Mouse (Mus musculus): ENCODE measurements around the gene Prrx2.

Gene Prrx2

DNA sequence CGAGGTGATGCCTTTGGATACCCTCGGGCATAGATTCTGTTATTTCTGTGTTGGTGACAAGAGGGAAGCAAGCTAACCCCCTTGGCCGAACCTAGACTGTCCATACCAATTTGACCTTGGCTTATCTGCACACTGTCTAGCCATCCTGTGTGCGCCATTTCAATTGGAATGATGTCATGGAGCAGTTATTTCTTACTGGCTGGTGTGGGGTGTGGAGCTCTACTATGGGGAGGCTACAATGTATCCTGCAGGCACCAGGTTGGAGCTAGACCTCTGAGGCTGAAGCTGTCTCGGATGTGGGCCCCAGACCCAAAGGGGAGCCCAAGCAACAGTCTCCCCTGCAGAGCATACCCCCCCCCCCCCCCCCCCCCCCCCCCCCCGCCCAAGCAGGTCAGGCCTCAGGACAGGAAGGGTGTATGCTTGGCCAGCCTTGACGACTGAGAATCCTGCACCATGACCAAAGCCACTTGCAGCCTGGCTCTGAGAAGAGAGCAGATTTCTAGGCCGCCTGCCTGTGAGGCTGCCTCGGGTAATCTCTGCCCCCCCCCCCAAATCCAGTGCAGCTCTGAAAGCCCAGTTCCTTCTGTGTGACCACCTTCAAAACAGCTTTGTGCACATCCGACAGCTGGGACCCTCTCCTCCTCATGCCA lies at the start of gene Prrx2:
Prrx2 (plus strand) TSS at position 600 of the 650 bp plus-strand sequence.
- DNase-seq (ENCODE audit: low spot score in 2 of 2) = no peak

DNA sequence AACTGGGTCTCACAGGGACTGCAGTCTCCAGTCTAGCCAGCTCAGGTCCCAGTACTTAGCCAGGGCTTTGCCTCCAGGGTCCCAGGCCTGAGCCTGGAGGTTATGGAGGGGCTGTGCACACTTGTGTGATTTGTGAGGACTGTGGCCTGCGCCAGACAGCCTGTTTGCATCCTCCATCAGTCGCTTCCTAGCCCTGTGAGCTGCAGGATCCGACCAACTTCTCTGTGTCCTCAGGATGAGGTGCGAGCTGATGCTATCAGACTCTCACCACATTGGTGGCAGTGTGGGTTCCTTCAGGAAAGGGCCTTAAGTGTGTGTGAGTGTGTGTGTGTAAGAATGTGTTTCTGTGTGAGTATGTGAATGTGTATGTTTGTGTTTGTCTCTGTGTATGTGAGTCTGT lies 47.3 kb upstream of the Prrx2 start:
- no peak for DNase-seq (ENCODE audit: low spot score in 2 of 2)

DNA sequence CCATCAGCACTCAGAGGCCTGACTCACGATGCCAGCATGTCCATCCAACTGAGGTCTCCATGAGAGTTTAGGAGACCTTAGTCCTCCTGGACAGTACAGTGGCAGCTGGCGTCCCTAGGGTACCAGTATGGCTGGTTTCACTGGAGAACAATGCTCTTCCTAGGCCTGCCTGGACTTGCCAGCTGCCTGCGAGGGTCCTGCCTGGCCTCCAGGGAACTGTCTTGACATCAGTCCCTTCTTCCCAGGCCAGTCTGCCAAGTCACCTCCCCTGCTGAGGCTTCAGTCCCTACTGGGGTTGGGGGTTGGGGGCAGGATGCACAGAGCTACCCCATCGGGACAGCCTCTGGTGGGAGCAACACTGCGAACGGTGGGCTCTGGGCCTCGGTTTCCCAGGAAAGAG lies 42.7 kb upstream of the Prrx2 start:
- DNase-seq (ENCODE audit: low spot score in 2 of 2) = no peak

- peak; percentile 98 to 99 for DNase-seq (ENCODE audit: low spot score in 2 of 2)
Measured at GRCm38 (mm10) chr2:30794179-30795108, 40.3 kb upstream of the Prrx2 start.

- DNase-seq (ENCODE audit: low spot score in 2 of 2) = no peak
Measured at GRCm38 (mm10) chr2:30795271-30795888, 39.4 kb upstream of the Prrx2 start.

- DNase-seq (ENCODE audit: low spot score in 2 of 2) = no peak
Measured at GRCm38 (mm10) chr2:30795889-30796275, 38.9 kb upstream of the Prrx2 start.

DNA sequence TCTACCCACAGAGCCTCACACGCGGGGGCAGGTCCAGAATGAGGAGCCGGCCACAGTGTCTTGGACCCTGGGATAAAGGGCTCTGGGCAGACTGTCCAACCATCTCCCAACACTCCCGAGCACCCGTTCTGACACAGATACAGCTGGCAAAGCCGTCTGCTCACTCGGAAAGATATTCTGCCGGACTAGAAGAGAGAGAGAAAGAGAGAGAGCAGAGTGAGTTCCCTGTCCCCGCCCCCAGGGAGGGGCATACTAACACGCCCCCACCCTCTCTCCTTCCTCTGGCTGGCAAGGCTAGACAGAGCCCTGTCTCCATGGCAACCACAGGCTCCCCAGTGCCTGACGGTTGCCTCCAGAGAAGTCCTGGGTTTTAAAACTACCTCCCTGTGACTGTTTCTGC lies 38.4 kb upstream of the Prrx2 start:
- DNase-seq (ENCODE audit: low spot score in 2 of 2) = peak; percentile 49 to 66

GRCm38 (mm10) chr2:30799456-30799855 lies 35.3 kb upstream of the Prrx2 start:
- DNase-seq (ENCODE audit: low spot score in 2 of 2) = no peak

DNA sequence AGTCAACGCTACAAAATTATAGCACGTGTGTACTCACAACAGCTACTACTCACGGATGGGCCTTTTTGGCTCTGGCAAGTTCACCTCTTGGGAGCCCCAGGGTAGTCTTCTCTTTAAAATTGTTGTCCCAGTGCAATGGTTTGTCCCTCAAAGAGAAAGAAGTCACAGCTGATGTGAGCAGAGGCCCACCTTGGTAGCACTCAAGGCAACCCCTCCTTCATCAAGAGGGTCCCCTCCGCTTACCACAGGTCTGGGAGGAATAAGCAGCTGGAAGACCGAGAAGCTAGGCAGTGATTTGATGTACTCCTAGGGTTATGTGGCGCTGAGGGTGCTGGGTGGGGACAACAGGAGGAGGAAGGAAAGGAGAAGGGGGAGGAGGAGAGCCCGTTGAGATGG lies 34.1 kb upstream of the Prrx2 start:
- no peak for DNase-seq (ENCODE audit: low spot score in 2 of 2)

DNA sequence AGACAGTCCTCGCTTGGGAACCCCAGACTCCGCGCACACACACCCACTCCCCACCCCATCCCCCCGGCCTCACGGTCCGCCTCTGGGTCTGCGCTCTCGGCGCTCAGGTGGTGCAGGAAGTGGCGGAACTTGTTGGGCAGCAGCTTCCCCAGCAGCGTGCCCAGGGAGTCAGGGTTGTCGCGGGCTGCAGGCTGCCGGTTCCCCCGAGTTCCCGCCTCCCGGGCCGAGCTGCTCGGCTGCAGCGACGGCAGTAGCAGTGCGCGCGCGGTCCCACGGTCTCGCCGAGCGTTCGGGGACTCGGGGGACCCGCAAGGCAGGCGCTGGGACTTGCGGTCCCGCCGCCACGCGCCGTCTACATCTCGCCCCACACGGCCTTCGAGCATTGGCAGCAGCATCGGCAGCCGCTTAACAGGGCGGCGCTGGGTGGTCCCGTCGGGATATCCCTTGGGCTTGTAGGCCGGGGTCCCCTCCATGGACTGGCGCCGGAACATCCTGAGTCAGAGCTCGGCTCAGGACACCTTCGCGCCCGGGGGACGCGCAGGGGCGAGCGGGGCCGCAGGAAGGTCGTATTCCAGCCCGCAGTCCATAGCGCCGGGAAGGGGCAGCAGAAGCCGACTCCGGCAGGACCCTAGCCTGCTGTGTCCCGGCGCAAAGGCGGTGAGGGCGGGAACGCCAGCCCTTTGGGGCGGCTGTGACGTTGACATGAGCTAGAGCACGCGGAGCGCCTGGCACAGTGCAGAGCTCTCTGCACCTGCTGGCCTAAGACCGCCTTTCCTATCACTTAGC lies 33.5 kb upstream of the Prrx2 start:
- DNase-seq (ENCODE audit: low spot score in 2 of 2) = no peak

DNA sequence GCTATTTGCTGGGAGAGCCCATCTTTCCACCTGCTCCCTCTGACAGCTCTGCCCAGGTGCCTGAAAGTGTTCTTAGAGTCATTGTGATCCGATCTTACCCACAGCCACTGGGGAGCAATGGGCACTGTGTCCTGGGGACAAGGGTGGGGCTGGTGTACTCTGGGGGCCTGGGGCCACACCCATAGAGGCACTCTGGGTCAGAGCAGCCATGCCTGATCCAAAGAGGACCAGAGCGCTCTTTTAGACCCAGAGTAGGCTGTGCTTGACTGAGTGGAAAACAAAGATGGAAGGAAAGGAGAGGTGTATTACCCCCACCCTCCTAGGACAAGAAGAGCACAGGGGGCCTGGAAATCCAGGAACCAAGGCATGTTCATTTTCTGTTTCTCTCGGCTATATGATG lies 31.2 kb upstream of the Prrx2 start, which contains the start of gene 1700001O22Rik:
1700001O22Rik (minus strand) TSS at position 58 of the 400 bp plus-strand sequence.
- no peak for DNase-seq (ENCODE audit: low spot score in 2 of 2)

GRCm38 (mm10) chr2:30805983-30806382 lies 28.8 kb upstream of the Prrx2 start:
- no peak for DNase-seq (ENCODE audit: low spot score in 2 of 2)

GRCm38 (mm10) chr2:30807147-30807647 lies 27.6 kb upstream of the Prrx2 start:
- no peak for DNase-seq (ENCODE audit: low spot score in 2 of 2)

DNA sequence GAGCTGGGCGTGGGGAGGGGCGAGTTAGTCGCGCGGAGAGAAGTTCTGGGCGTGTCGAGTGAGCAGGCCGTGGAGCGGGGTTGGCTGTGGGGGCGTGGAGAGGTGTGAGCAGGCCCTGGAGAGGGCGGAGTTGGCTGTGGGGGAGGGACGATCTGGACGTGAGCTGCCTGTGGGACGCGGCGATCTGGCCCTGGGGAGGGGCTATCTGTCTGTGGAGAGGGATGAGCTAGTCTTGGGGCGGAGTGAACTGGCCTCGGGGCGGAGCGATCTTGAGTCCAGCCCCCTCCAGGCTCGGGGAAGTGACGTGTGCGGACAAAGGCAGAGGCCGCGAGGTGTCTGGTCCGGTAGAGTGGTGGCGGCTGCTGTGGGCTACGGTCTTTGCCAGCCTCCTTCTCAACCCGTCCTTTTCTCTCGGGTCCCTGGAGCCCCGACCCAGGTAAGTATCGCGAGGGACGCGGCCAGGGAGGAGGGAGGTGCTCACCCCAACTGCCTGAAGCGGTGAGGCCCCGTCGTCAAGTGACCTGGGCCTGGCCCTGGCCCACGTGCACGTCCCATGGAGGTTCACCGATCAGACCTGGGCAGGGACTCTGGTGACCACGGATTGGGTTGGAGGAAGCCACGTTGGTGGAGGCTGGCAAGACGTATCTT lies 27.0 kb upstream of the Prrx2 start, which contains the start of gene Ntmt1:
Ntmt1 (plus strand) TSS at position 179 of the 648 bp plus-strand sequence.
- peak; percentile 89 to 97 for DNase-seq (ENCODE audit: low spot score in 2 of 2)

DNA sequence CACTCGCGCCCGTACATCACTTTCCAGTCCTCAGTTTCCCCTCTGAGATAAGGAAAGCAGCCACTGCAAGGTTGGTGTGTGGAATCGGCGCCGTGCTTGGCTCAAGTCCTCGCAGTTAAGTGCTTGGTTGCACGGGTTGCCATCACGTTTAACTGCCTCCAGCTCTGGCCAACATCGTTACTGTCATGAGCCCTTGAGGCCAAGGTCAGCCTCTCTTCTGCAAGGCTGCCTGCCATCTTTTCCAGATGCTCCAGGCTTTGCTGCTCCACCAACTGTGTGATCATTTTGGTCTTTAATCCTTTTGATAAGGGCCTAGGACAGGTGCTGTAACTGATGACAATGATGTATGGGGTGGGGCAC lies 26.5 kb upstream of the Prrx2 start:
- no peak for DNase-seq (ENCODE audit: low spot score in 2 of 2)

DNA sequence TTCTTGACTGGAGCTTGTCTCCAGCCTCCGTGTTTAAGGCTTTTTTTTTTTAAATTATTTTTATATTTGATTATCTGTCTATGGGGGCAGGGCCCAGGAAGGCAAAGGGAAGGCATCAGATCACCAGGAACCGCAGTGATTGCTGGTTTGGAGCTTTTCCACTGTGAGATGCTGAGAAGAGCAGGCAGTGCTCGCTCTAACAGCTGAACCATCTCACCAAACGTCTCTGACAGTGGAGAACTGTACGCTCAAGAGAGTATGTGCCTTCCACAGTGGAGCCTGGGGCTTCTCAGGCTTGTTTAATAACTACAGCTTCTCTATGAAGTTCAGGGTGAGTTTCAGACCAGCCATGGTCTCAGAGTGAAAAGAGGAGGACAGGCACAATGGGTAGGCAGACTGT lies 25.3 kb upstream of the Prrx2 start:
- no peak for DNase-seq (ENCODE audit: low spot score in 2 of 2)

- no peak for DNase-seq (ENCODE audit: low spot score in 2 of 2)
Measured at GRCm38 (mm10) chr2:30810573-30810972, 24.2 kb upstream of the Prrx2 start.

GRCm38 (mm10) chr2:30816383-30816782 lies 18.4 kb upstream of the Prrx2 start:
- DNase-seq (ENCODE audit: low spot score in 2 of 2) = no peak

- no peak for DNase-seq (ENCODE audit: low spot score in 2 of 2)
Measured at GRCm38 (mm10) chr2:30819873-30820272, 14.9 kb upstream of the Prrx2 start.

- DNase-seq (ENCODE audit: low spot score in 2 of 2) = no peak
Measured at GRCm38 (mm10) chr2:30821073-30821472, 13.7 kb upstream of the Prrx2 start.

DNA sequence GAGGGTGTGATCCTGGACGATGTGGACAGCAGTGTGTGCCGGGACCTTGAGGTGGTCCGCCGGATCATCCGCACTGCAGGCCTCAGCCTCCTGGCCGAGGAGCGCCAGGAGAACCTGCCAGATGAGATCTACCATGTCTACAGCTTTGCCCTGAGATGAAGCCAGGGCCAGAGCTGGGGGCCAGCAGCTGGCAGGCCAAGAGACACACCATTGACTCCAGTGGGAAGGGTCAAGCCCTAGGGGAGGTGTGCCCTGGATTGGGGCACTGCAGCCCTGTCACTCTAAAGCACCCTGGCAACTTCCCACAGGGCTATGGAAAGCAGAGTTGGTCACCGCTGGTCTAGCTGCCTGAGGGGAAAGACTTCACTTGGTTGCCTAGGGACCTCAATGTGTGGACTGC lies 12.3 kb upstream of the Prrx2 start:
- no peak for DNase-seq (ENCODE audit: low spot score in 2 of 2)
